Comparison of ENCODE assay signal across 12 mouse cellular contexts in genomic region chr4:139259302-139259871, GRCm38 (mm10). TPM values are rescaled to one million over a fixed set of nuclear protein-coding genes. Genes with fewer than 3 reads are reported as not detected.
DNase-seq lines count a peak whose midpoint lies in the region; ATAC-seq and TF ChIP-seq lines count a peak whose summit lies in the region.
"Had no signal": no experiment of that assay in that cellular context is flagged by ENCODE, and none has a peak within 500 bp of the region (broad histone marks: within the 10 kb centered on the region; RNA-seq: fewer than 3 reads in every experiment).

No protein-coding gene starts in this region.

- H3K36me3 ChIP-seq in embryonic facial prominence, embryonic 13.5 days = peaks cover 59% of the 10 kb centered on the region
- H3K36me3 ChIP-seq in limb, embryonic 13.5 days = peaks cover 59% of the 10 kb centered on the region
- H3K36me3 ChIP-seq in midbrain, embryonic 10.5 days = peaks cover 85% of the 10 kb centered on the region

- no peaks in the 10 kb centered on the region for H3K9me3 ChIP-seq in embryonic facial prominence, embryonic 13.5 days
- H3K9me3 ChIP-seq in limb, embryonic 13.5 days = no peaks in the 10 kb centered on the region
- no peaks in the 10 kb centered on the region for H3K9me3 ChIP-seq in midbrain, embryonic 10.5 days (replicated peaks)
- H3K9me3 ChIP-seq: hindbrain, embryonic 15.5 days had no signal

- H3K9ac ChIP-seq in embryonic facial prominence, embryonic 13.5 days = peak overlapping the region; percentile 44; the same call in 1 of the 2 replicates
- peak overlapping the region; percentile 48; the same call in 1 of the 2 replicates for H3K9ac ChIP-seq in limb, embryonic 13.5 days
- H3K9ac ChIP-seq: hindbrain, embryonic 15.5 days had no signal

- WGBS in embryonic facial prominence, embryonic 13.5 days = 19% methylated on average over 11 of the region's 11 CpGs
- WGBS in limb, embryonic 13.5 days = 33% methylated on average over 11 of the region's 11 CpGs
- WGBS in midbrain, embryonic 10.5 days = 89% methylated on average over 11 of the region's 11 CpGs

- DNase-seq in layer of hippocampus, adult 2 months (ENCODE audit: low spot score in 2 of 2) = no peak
- DNase-seq in layer of hippocampus, adult 8-10 months (ENCODE audit: low spot score in 2 of 2) = no peak
- peak; percentile 55 for DNase-seq in brain, adult 2 months (ENCODE audit: low read depth, low spot score)
- no peak for DNase-seq in midbrain, embryonic 10.5 days (ENCODE audit: low spot score)
- no peak for DNase-seq in spleen, adult 18-20 months
- DNase-seq: cerebellum, postnatal 10 days; kidney, postnatal 36 days had no signal

- TF ChIP-seq CTCF in layer of hippocampus, adult 2 months (conservative IDR thresholded peaks at IDR 0.05) = no peak

- H3K27me3 ChIP-seq in embryonic facial prominence, embryonic 13.5 days = no peaks in the 10 kb centered on the region
- no peaks in the 10 kb centered on the region for H3K27me3 ChIP-seq in limb, embryonic 13.5 days
- H3K27me3 ChIP-seq in midbrain, embryonic 10.5 days (ENCODE audit: low read depth, poor library complexity, severe bottlenecking) = no peaks in the 10 kb centered on the region
- H3K27me3 ChIP-seq: hindbrain, embryonic 15.5 days had no signal

- peaks cover 94% of the 10 kb centered on the region for H3K4me1 ChIP-seq in embryonic facial prominence, embryonic 13.5 days
- H3K4me1 ChIP-seq in limb, embryonic 13.5 days = peaks cover 74% of the 10 kb centered on the region
- H3K4me1 ChIP-seq in midbrain, embryonic 10.5 days = no peaks in the 10 kb centered on the region
- H3K4me1 ChIP-seq: hindbrain, embryonic 15.5 days had no signal

- peak; percentile 45 for ATAC-seq in embryonic facial prominence, embryonic 13.5 days (ENCODE audit: insufficient number of reproducible peaks, insufficient read depth, low FRiP score, low TSS enrichment, low read depth)
- peak; percentile 79 for ATAC-seq in limb, embryonic 13.5 days (ENCODE audit: low FRiP score, low read depth)
- no peak for ATAC-seq in erythroid progenitor cell, adult 5-6 weeks (replicated peaks; ENCODE audit: low FRiP score, poor library complexity, severe bottlenecking)
- ATAC-seq: forebrain, embryonic 14.5 days had no signal

- peak overlapping the region; percentile 31 for H3K4me2 ChIP-seq in embryonic facial prominence, embryonic 13.5 days
- H3K4me2 ChIP-seq in limb, embryonic 13.5 days (replicated peaks) = peak overlapping the region; percentile 14; the same call in 1 of the 2 replicates
- H3K4me2 ChIP-seq: hindbrain, embryonic 15.5 days had no signal

- H3K27ac ChIP-seq in layer of hippocampus, adult 2 months = peak overlapping the region; percentile 55
- peak overlapping the region; percentile 98 for H3K27ac ChIP-seq in embryonic facial prominence, embryonic 13.5 days
- peak overlapping the region; percentile 98 for H3K27ac ChIP-seq in limb, embryonic 13.5 days
- H3K27ac ChIP-seq in midbrain, embryonic 10.5 days (replicated peaks) = no peak overlapping the region
- H3K27ac ChIP-seq: hindbrain, embryonic 15.5 days had no signal

- no peak overlapping the region for H3K4me3 ChIP-seq in layer of hippocampus, adult 2 months
- H3K4me3 ChIP-seq in embryonic facial prominence, embryonic 13.5 days = no peak overlapping the region
- H3K4me3 ChIP-seq in limb, embryonic 13.5 days = no peak overlapping the region
- H3K4me3 ChIP-seq in midbrain, embryonic 10.5 days = no peak overlapping the region
- H3K4me3 ChIP-seq: hindbrain, embryonic 15.5 days had no signal

RNA-seq across cellular contexts. Expression of gene Pqlc2, which starts 51.1 kb away (rescaled TPM):
- 10 to 100 TPM; 12.5 to 13.3 TPM for total RNA-seq in layer of hippocampus, adult 2 months (2021)
- total RNA-seq in layer of hippocampus, adult 8-10 months (2022) = 10 to 100 TPM; 13.0 to 17.7 (median 16.4) TPM
- polyA plus RNA-seq in embryonic facial prominence, embryonic 13.5 days (2015; fragmentation: Nextera tagmentation; extraction: Ambion mirVana) = 14.9 and 16.7 TPM in 2 replicates
- polyA plus RNA-seq in limb, embryonic 13.5 days (2015; fragmentation: Nextera tagmentation; extraction: Ambion mirVana) = 16.9 and 18.0 TPM in 2 replicates
- polyA plus RNA-seq in midbrain, embryonic 10.5 days (2016; fragmentation: Nextera tagmentation; extraction: Ambion mirVana) = 15.9 and 16.1 TPM in 2 replicates
- 4.3 and 10.5 TPM in 2 replicates for total RNA-seq in erythroid progenitor cell, adult 5-6 weeks (2015; ENCODE audit: low replicate concordance)
- 1.1 and 4.5 TPM in 2 replicates for total RNA-seq in erythroid progenitor cell, adult 5-6 weeks (2017; ENCODE audit: low replicate concordance)

RNA-seq across cellular contexts. Expression of gene Akr7a5, which starts 51.2 kb away (rescaled TPM):
- total RNA-seq in layer of hippocampus, adult 2 months (2021) = 10 to 100 TPM; 31.6 to 32.9 TPM
- total RNA-seq in layer of hippocampus, adult 8-10 months (2022) = 10 to 100 TPM; 25.5 to 34.0 (median 30.5) TPM
- polyA plus RNA-seq in embryonic facial prominence, embryonic 13.5 days (2015; fragmentation: Nextera tagmentation; extraction: Ambion mirVana) = 91.9 and 121 TPM in 2 replicates
- 120 and 124 TPM in 2 replicates for polyA plus RNA-seq in limb, embryonic 13.5 days (2015; fragmentation: Nextera tagmentation; extraction: Ambion mirVana)
- polyA plus RNA-seq in midbrain, embryonic 10.5 days (2016; fragmentation: Nextera tagmentation; extraction: Ambion mirVana) = 99.7 and 103 TPM in 2 replicates
- 4.0 TPM in 1 of 2 replicates, not detected in the other for total RNA-seq in erythroid progenitor cell, adult 5-6 weeks (2015; ENCODE audit: low replicate concordance)
- 1.2 TPM in 1 of 2 replicates, not detected in the other for total RNA-seq in erythroid progenitor cell, adult 5-6 weeks (2017; ENCODE audit: low replicate concordance)

Comparison
In these comparisons a context has a peak if more than half of its experiments do, and no peak if none do; other contexts are left out.
1. RNA of gene Akr7a5, which starts 51.2 kb away (total RNA-seq): 31.6 to 32.9 TPM in layer of hippocampus, adult 2 months and 25.5 to 34.0 TPM in layer of hippocampus, adult 8-10 months; 1.2 to 4.0 TPM in erythroid progenitor cell, adult 5-6 weeks; every median in the first group is over 4 times any median in the second.